Mouse (Mus musculus): Measurements from ENCODE around the gene Inhbb. TPM values are rescaled to one million over a fixed set of nuclear protein-coding genes. Genes with fewer than 3 reads are reported as not detected.

The Inhbb gene
- total RNA-seq, 2 experiments from 2014 or later, result 0.43 to 0.89 TPM

DNA sequence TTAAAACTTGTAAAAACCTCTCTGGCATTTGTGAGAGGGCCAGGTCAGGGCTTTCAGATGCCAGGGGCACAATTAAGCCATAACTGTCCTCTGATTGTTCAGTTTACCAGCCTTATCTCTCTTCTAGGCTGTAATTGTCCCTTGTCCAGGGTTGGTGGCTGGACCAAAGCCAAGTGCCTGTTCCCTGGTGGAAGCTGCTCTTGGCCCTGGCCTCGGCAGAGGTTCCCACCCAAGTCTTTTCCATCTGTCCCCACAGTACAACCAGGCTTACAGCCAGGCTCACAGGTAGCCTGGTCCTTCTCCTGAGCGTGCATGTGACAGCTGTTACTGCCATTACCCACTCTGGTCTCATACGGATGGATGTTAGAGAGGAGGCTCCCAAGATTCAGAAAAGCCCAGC, 30.7 kb downstream of the Inhbb start:
- DNase-seq, result no peak
- Histone ChIP-seq H3K27ac (no peak overlapping the region), H3K4me3 (no peak overlapping the region)
- intact Hi-C loops (cut with DNase I), result no loop called here
- TF ChIP-seq CTCF (IDR thresholded peaks at IDR 0.05), result no peak

GRCm38 (mm10) chr1:119390676-119391075, 31.4 kb downstream of the Inhbb start:
- intact Hi-C loops (cut with DNase I), result no loop called here
- DNase-seq, result no peak
- H3K27ac ChIP-seq, result no peak overlapping the region
- H3K4me3 ChIP-seq, result no peak overlapping the region
- TF ChIP-seq CTCF (IDR thresholded peaks at IDR 0.05), result no peak

GRCm38 (mm10) chr1:119389771-119390500, 32.1 kb downstream of the Inhbb start:
- Histone ChIP-seq H3K4me3 (no peak overlapping the region), H3K27ac (no peak overlapping the region)
- no peak for DNase-seq
- intact Hi-C loops (cut with DNase I), result no loop called here
- TF ChIP-seq CTCF (IDR thresholded peaks at IDR 0.05), result no peak

GRCm38 (mm10) chr1:119388664-119389396, 33.2 kb downstream of the Inhbb start:
- DNase-seq, result no peak
- no peak overlapping the region for H3K27ac ChIP-seq
- intact Hi-C loops (cut with DNase I), result no loop called here
- H3K4me3 ChIP-seq, result no peak overlapping the region
- no peak for TF ChIP-seq CTCF (IDR thresholded peaks at IDR 0.05)

DNA sequence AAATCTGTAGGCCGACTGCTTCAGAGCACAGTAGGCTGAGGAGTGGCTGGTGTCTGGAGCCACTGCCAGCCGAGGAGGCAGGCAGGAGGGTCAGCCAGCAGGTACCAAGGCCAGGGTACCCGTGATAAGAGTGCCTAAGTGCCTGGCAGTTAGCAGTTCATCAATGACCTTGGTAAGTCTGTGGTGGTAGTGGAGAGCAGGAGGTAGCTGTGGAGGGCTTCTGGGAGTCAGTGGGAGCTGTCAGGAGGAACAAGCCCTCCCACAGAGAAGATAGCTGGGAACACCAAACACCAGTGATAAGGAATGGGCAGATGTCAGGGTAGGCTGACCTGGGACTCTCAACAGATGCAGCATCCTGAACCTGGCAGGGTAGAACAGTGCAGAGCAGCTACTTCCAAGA, 35.7 kb downstream of the Inhbb start:
- no peak for TF ChIP-seq CTCF (IDR thresholded peaks at IDR 0.05)
- Histone ChIP-seq H3K4me3 (no peak overlapping the region), H3K27ac (no peak overlapping the region)
- intact Hi-C loops (cut with DNase I), result no loop called here
- DNase-seq, result no peak

- Histone ChIP-seq H3K27ac (no peak overlapping the region), H3K4me3 (no peak overlapping the region)
- no peak for TF ChIP-seq CTCF (IDR thresholded peaks at IDR 0.05)
- intact Hi-C loops (cut with DNase I), result no loop called here
- no peak for DNase-seq
These were observed 38.1 kb downstream of the Inhbb start for GRCm38 (mm10) chr1:119383916-119384315.

- intact Hi-C loops (cut with DNase I), result no loop called here
- DNase-seq, result no peak
- no peak for TF ChIP-seq CTCF (IDR thresholded peaks at IDR 0.05)
- H3K27ac ChIP-seq, result no peak overlapping the region
- no peak overlapping the region for H3K4me3 ChIP-seq
These were observed 41.4 kb downstream of the Inhbb start for GRCm38 (mm10) chr1:119380609-119381008.

DNA sequence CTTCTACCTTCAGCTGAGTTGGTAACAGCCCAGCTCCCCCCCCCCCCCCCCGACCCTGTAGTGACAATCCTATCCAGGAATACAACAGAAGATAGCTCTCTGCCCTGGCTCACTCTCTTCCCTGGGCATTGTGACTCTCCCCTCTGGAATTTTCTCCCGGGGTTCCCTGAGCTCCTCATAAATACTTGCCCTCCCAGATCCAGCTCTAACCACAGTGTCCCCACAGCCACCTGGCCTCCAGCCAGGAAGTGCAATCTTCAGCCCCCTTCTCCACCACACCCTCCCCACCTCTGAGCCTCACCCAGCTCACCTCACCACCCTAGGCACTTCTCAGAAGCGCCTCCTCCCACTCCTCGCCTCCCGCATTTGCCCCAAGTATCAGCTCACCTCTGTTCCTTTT, 46.7 kb downstream of the Inhbb start:
- intact Hi-C loops (cut with DNase I), result no loop called here
- no peak overlapping the region for H3K4me3 ChIP-seq
- no peak overlapping the region for H3K27ac ChIP-seq
- TF ChIP-seq CTCF (IDR thresholded peaks at IDR 0.05), result no peak
- DNase-seq, result no peak

- Histone ChIP-seq H3K4me3 (no peak overlapping the region), H3K27ac (no peak overlapping the region)
- no peak for TF ChIP-seq CTCF (IDR thresholded peaks at IDR 0.05)
- intact Hi-C loops (cut with DNase I), result no loop called here
- no peak for DNase-seq
These were observed 54.5 kb downstream of the Inhbb start for GRCm38 (mm10) chr1:119367546-119367945.

DNA sequence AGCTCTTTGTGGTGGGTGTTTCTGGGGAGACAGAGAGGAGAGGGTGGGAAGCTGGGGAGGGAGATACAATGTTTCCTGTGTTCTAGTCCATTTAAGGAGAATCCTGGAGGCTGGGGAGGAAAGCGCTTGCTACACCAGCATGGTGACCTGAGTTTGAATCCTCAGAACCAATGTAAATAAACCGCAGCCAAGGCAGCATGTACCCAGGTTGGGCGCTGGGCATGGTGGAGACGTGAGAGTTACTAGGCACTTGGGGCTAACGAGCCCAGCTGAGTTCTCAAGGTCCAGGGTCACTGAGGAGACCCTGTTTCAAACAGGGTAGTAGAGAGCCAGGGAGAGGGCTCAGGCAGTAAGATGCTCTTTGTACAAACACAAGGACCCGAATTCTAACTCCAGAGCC, 55.7 kb downstream of the Inhbb start:
- intact Hi-C loops (cut with DNase I), result no loop called here
- Histone ChIP-seq H3K4me3 (no peak overlapping the region), H3K27ac (no peak overlapping the region)
- DNase-seq, result no peak
- no peak for TF ChIP-seq CTCF (IDR thresholded peaks at IDR 0.05)

Other genes with a start within 250 kb of the Inhbb start
- 1 to 10 TPM; 6.7 to 7.8 TPM for gene Ralb, start 82.5 kb upstream of the Inhbb start, total RNA-seq (2021)
- 1 to 10 TPM; 3.4 to 5.9 TPM for gene Tmem185b, start 103.9 kb upstream of the Inhbb start, total RNA-seq (2021)
- gene Epb41l5, start 226.8 kb upstream of the Inhbb start, total RNA-seq (2021), result 1 to 10 TPM; 3.2 to 3.9 TPM

Data from gastrocnemius, adult 2 months (tissue).